Mouse (Mus musculus) liver, embryonic 12.5 days (tissue): ENCODE measurements around the gene Tmprss13. TPM values are rescaled to one million over a fixed set of nuclear protein-coding genes. Genes with fewer than 3 reads are reported as not detected.

Source experiments
- ATAC-seq: fragments of 200-750 bp; cut with Nextera tagmentation; 2 replicates; pipeline ENCODE4 v1.8.0; 2017; ENCODE audit warnings: moderate number of reproducible peaks, mild to moderate bottlenecking, moderate library complexity
- H3K27ac ChIP-seq: fragments of 300-500 bp; sonication (generic); 2 replicates; pipeline ENCODE4 v1.5.1; 2016; ENCODE audit warnings: mild to moderate bottlenecking
- H3K27me3 ChIP-seq: fragments of 300-500 bp; sonication (generic); replicated peaks from 2 replicates; pipeline ENCODE4 v1.6.1; 2016; ENCODE audit warnings: mild to moderate bottlenecking, moderate library complexity
- H3K36me3 ChIP-seq: fragments of 300-500 bp; sonication (generic); 2 replicates; pipeline ENCODE4 v1.6.1; 2016; ENCODE audit warnings: mild to moderate bottlenecking, moderate library complexity
- H3K4me1 ChIP-seq: fragments of 300-500 bp; sonication (generic); 2 replicates; pipeline ENCODE4 v1.6.1; 2016
- H3K4me2 ChIP-seq: fragments of 300-500 bp; sonication (generic); 2 replicates; pipeline ENCODE4 v1.6.1; 2016; ENCODE audit warnings: mild to moderate bottlenecking, moderate library complexity
- H3K4me3 ChIP-seq: fragments of 300-500 bp; sonication (generic); 2 replicates; pipeline ENCODE4 v1.5.1; 2016; ENCODE audit warnings: mild to moderate bottlenecking, moderate library complexity
- H3K9ac ChIP-seq: fragments of 300-500 bp; sonication (generic); 2 replicates; pipeline ENCODE4 v1.6.1; 2016; ENCODE audit warnings: mild to moderate bottlenecking, moderate library complexity
- H3K9me3 ChIP-seq: fragments of 300-500 bp; sonication (generic); replicated peaks from 2 replicates; pipeline ENCODE4 v1.6.1; 2016; ENCODE audit warnings: mild to moderate bottlenecking, moderate library complexity
- WGBS: fragments of 180-500 bp; shearing (Covaris S2); methylation state at CpG from one replicate; pipeline ENCODE4 v1.1.7; 2016; ENCODE audit not compliant: insufficient replicate concordance; 5-methylcytosine and 5-hydroxymethylcytosine counted together
- polyA plus RNA-seq: library from polyadenylated mRNA; unstranded; fragments of >200 nt; fragmentation: Nextera tagmentation; extraction: Ambion mirVana; gene quantifications from 2 replicates; pipeline ENCODE4 v1.2.1, GENCODE M21; 2016

Gene Tmprss13
- polyA plus RNA-seq, 1 experiment from 2014 or later, result not detected

DNA sequence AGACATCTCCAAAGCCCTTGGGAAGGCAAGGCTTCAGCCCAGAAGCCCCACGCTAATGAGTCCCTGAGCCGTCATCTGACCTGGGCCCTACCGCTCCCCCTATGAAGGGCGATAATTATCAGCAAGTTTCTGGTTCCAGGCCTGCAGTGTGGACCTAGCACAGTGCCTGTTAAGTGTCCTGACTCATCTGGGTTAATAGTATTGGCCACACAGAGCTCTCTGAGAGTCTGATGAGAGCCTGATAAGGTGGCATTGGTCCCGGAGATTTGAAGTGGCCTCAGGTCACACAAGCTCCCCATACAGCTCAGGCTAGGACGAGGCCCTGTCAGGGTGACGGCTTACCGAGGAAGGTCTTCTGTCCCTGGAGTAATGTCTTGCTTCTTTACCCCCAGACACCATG lies 70.7 kb downstream of the Tmprss13 start:
- H3K27ac ChIP-seq, result no peak overlapping the region
- 61% methylated on average over 8 of the region's 8 CpGs for WGBS
- no peak overlapping the region for H3K9ac ChIP-seq
- no peaks in the 10 kb centered on the region for H3K27me3 ChIP-seq
- H3K4me3 ChIP-seq, result no peak overlapping the region
- ATAC-seq, result no peak
- no peaks in the 10 kb centered on the region for H3K4me1 ChIP-seq
- H3K9me3 ChIP-seq, result no peaks in the 10 kb centered on the region
- H3K4me2 ChIP-seq, result no peak overlapping the region
- no peaks in the 10 kb centered on the region for H3K36me3 ChIP-seq

- no peaks in the 10 kb centered on the region for H3K36me3 ChIP-seq
- no peak overlapping the region for H3K9ac ChIP-seq
- no peaks in the 10 kb centered on the region for H3K4me1 ChIP-seq
- no peak overlapping the region for H3K4me3 ChIP-seq
- no peak overlapping the region for H3K4me2 ChIP-seq
- no peak overlapping the region for H3K27ac ChIP-seq
- no peaks in the 10 kb centered on the region for H3K27me3 ChIP-seq
- WGBS, result 52% methylated on average over 7 of the region's 7 CpGs
- H3K9me3 ChIP-seq, result no peaks in the 10 kb centered on the region
- no peak for ATAC-seq
Observed at GRCm38 (mm10) chr9:45391299-45391698, 72.4 kb downstream of the Tmprss13 start.

GRCm38 (mm10) chr9:45395218-45395617 lies 76.3 kb downstream of the Tmprss13 start:
- no peak overlapping the region for H3K4me2 ChIP-seq
- no peak overlapping the region for H3K27ac ChIP-seq
- ATAC-seq, result no peak
- no peak overlapping the region for H3K9ac ChIP-seq
- H3K36me3 ChIP-seq, result no peaks in the 10 kb centered on the region
- no peaks in the 10 kb centered on the region for H3K9me3 ChIP-seq
- 70% methylated on average over 6 of the region's 6 CpGs for WGBS
- no peak overlapping the region for H3K4me3 ChIP-seq
- H3K4me1 ChIP-seq, result no peaks in the 10 kb centered on the region
- H3K27me3 ChIP-seq, result peaks cover 11% of the 10 kb centered on the region; the same call in 1 of the 2 replicates

DNA sequence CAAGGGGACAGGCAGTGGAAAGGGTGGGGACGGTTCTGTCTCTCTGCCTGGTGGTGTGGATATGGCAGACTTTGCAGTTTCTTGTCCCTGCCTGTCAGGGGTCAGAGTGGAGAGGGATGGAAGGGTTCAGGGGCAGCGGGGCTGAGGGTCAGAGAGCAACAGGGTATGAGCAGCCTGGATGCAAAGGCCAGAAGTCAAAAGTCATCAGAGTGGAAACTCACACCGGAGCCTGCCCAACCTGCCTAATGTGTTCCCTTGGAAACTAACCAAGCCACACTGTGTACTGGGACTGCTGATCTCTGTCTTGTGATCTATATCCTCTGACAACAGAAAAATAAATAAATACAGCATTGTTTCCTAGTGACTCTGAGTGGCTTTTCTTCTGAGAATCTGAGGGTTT lies 76.9 kb downstream of the Tmprss13 start:
- ATAC-seq, result no peak
- no peaks in the 10 kb centered on the region for H3K9me3 ChIP-seq

More for the DNA sequence above, 76.9 kb downstream of the Tmprss13 start:
- WGBS, result 45% methylated on average over 3 of the region's 3 CpGs
- Histone ChIP-seq H3K9ac (no peak overlapping the region), H3K27me3 (peaks cover 17% of the 10 kb centered on the region; the same call in 1 of the 2 replicates), H3K4me1 (no peaks in the 10 kb centered on the region), H3K4me3 (no peak overlapping the region), H3K36me3 (no peaks in the 10 kb centered on the region), H3K4me2 (no peak overlapping the region), H3K27ac (no peak overlapping the region)

Other genes with a start within 250 kb of the Tmprss13 start
- 0.12 TPM in 1 of 2 replicates, not detected in the other for gene Jaml, start 239.9 kb upstream of the Tmprss13 start, polyA plus RNA-seq
- 0.70 and 0.90 TPM in 2 replicates for gene Scn2b, start 201.3 kb upstream of the Tmprss13 start, polyA plus RNA-seq
- gene Scn4b, start 180.7 kb upstream of the Tmprss13 start, polyA plus RNA-seq, result 0.25 and 0.33 TPM in 2 replicates
- gene BC049352, start 137.1 kb upstream of the Tmprss13 start, polyA plus RNA-seq, result 0.10 TPM in 1 of 2 replicates, not detected in the other
- gene Tmprss4, start 115.0 kb upstream of the Tmprss13 start, polyA plus RNA-seq, result not detected in 2 replicates
- 2.9 and 3.1 TPM in 2 replicates for gene Il10ra, start 50.0 kb upstream of the Tmprss13 start, polyA plus RNA-seq
- 5.0 and 5.2 TPM in 2 replicates for gene Fxyd6, start 51.1 kb downstream of the Tmprss13 start, polyA plus RNA-seq
- gene Fxyd2, start 80.6 kb downstream of the Tmprss13 start, polyA plus RNA-seq, result 1.2 and 1.5 TPM in 2 replicates
- gene Dscaml1, start 107.5 kb downstream of the Tmprss13 start, polyA plus RNA-seq, result not detected in 2 replicates